Mouse (Mus musculus) stomach, postnatal 0 days (tissue): ENCODE data around the gene Snap47. TPM values are rescaled to one million over a fixed set of nuclear protein-coding genes. Genes with fewer than 3 reads are reported as not detected.
A peak's percentile ranks its signal among the peaks of the same experiment; 100 is the strongest.
"Not testable (repeated sequence)": the region's sequence is repeated elsewhere in the genome, so short reads cannot be mapped to it uniquely, and the experiment has no call there.

Experiments used
- ATAC-seq: fragments of 200-750 bp; cut with Nextera tagmentation; 2 replicates; pipeline ENCODE4 v1.8.0; 2017; ENCODE audit not compliant: low FRiP score, low TSS enrichment
- DNase-seq: peaks from one replicate; pipeline ENCODE4 v3.0.0-alpha.2; 2016; ENCODE audit warnings: low spot score
- H3K27ac ChIP-seq: fragments of 300-500 bp; sonication (generic); replicated peaks from 2 replicates; pipeline ENCODE4 v1.5.1; 2014; ENCODE audit warnings: mild to moderate bottlenecking, control low read depth
- H3K27me3 ChIP-seq: fragments of 300-500 bp; sonication (generic); 2 replicates; pipeline ENCODE4 v1.6.1; 2014; ENCODE audit warnings: low read length; ENCODE audit not compliant: control insufficient read depth, insufficient read depth
- H3K36me3 ChIP-seq: fragments of 300-500 bp; sonication (generic); 2 replicates; pipeline ENCODE4 v1.6.1; 2014; ENCODE audit warnings: low read length, mixed read lengths; ENCODE audit not compliant: control insufficient read depth, insufficient read depth
- H3K4me1 ChIP-seq: fragments of 300-500 bp; sonication (generic); replicated peaks from 2 replicates; pipeline ENCODE4 v1.6.1; 2014; ENCODE audit warnings: antibody characterized with exemption; ENCODE audit not compliant: control insufficient read depth, insufficient read depth
- H3K4me2 ChIP-seq: fragments of 300-500 bp; sonication (generic); replicated peaks from 2 replicates; pipeline ENCODE4 v1.6.1; 2014; ENCODE audit warnings: low read depth, mild to moderate bottlenecking, control low read depth, moderate library complexity
- H3K4me3 ChIP-seq: fragments of 300-500 bp; sonication (generic); 2 replicates; pipeline ENCODE4 v1.5.1; 2014; ENCODE audit warnings: low read depth, low read length, control low read depth
- H3K9ac ChIP-seq: fragments of 300-500 bp; sonication (generic); 2 replicates; pipeline ENCODE4 v1.6.1; 2014; ENCODE audit warnings: mild to moderate bottlenecking, low read length, control low read depth, mixed read lengths
- H3K9me3 ChIP-seq: fragments of 300-500 bp; sonication (generic); 2 replicates; pipeline ENCODE4 v1.6.1; 2016; ENCODE audit warnings: low read length; ENCODE audit not compliant: control insufficient read depth
- CTCF ChIP-seq: IDR thresholded peaks from 2 replicates; pipeline ENCODE4 v1.5.1; 2016; ENCODE audit warnings: antibody characterized with exemption, low read depth, mild to moderate bottlenecking, moderate library complexity
- EP300 ChIP-seq: optimal IDR thresholded peaks from 2 replicates; pipeline ENCODE3; 2016; ENCODE audit warnings: antibody characterized with exemption
- WGBS: fragments of 180-500 bp; shearing (Covaris S2); extraction: QIAGEN DNeasy Blood & Tissue Kit; methylation state at CpG from one replicate; pipeline ENCODE4 v1.1.7; 2014; 5-methylcytosine and 5-hydroxymethylcytosine counted together
- polyA plus RNA-seq: library from polyadenylated mRNA; unstranded; fragments of >200 nt; fragmentation: Nextera tagmentation; extraction: Ambion mirVana; gene quantifications from 2 replicates; pipeline ENCODE4 v1.2.1, GENCODE M21; 2015

Gene Snap47
- polyA plus RNA-seq, 1 experiment from 2014 or later, result 50.6 TPM

DNA sequence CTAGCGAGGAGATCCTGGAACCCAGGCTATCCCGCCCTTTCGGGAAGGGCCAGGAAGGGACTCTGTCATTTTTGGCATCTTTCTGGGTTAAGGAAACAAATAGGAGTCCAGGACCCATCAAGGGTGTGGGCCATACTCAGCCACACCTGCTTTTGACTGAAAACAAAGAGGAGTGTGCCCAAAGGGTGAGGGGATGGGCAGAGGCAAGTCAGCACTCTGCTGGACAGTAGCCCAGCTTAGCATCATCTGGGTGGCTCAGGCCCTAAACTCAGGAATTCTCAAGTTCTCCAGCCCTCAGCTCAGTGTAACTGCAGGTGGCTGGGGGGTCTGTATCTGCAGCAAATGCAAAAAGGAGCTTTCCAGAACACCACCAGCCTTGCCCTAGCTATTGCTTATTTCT is 73.0 kb downstream of the Snap47 start:
- TF ChIP-seq EP300 (no peak), CTCF (no peak)
- Histone ChIP-seq H3K27ac (no peak overlapping the region), H3K4me1 (0 out of 2 replicates have a peak, but pooled peaks cover 2% of the 10 kb centered on the region), H3K4me2 (no peak overlapping the region), H3K4me3 (no peak overlapping the region), H3K9me3 (no peaks in the 10 kb centered on the region), H3K36me3 (no peaks in the 10 kb centered on the region), H3K9ac (no peak overlapping the region), H3K27me3 (no peaks in the 10 kb centered on the region)
- no peak for ATAC-seq
- no peak for DNase-seq
- 74% methylated on average over 3 of the region's 3 CpGs for WGBS

DNA sequence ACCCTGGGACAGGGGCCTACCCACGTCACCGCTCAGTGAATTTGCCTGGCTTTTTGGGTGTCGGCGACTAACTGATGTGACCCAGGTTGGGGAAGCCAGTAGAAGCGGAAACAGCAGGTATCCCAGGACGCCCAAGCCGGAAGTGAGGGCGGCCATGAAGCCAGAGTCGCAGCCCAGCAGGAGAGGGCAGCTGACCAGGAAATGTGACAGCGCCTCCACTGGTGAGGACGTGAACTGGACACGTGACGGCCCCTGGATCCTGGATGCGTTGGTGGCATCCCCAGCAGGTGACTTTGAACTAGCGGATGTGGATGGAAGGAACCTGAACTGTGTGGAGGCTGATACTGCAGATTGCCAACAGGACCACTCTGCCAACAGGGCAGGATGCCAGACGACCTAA is 75.5 kb downstream of the Snap47 start, which contains the start of gene Prss38:
Prss38 (minus strand) TSS at position 183 of the 400 bp plus-strand sequence.
- H3K4me3 ChIP-seq, result no peak within 1 kb of the TSS
- no peaks in the 10 kb centered on the region for H3K36me3 ChIP-seq
- H3K27me3 ChIP-seq, result no peaks in the 10 kb centered on the region
- H3K9me3 ChIP-seq, result no peaks in the 10 kb centered on the region
- 0 out of 2 replicates have a peak, but pooled peaks cover 2% of the 10 kb centered on the region for H3K4me1 ChIP-seq
- DNase-seq (no peak), ATAC-seq (no peak)
- 72% methylated on average over 16 of the region's 16 CpGs for WGBS
- TF ChIP-seq CTCF, result peak; percentile 46
- TF ChIP-seq EP300, result no peak
- H3K9ac ChIP-seq, result no peak within 1 kb of the TSS
- no peak within 1 kb of the TSS for H3K4me2 ChIP-seq
- H3K27ac ChIP-seq, result no peak within 1 kb of the TSS

DNA sequence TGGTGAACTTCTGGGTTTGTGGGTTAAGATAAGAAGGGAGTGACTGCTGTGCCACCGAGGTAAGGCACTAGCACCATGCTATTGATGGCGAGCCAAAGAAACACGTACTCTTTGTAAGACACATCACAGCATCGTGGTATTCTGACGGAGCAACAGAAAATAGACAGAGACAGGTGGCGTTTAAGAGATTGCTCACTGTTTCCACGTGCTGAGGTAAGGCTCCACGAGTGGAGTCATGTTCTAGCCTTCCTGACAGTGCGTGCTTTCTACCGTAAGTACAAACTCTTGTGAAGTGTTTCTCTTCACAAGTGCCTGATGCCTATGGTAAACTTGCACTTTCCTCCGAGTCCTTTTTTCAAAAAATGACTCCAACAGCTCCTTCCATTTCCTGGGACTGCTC is 81.1 kb downstream of the Snap47 start:
- no peak overlapping the region for H3K4me3 ChIP-seq
- H3K27me3 ChIP-seq, result no peaks in the 10 kb centered on the region
- ATAC-seq (no peak), DNase-seq (no peak)
- TF ChIP-seq EP300 (no peak), CTCF (no peak)
- no peak overlapping the region for H3K9ac ChIP-seq
- peaks cover 3% of the 10 kb centered on the region; the same call in 1 of the 2 replicates for H3K4me1 ChIP-seq
- no peaks in the 10 kb centered on the region for H3K36me3 ChIP-seq
- H3K9me3 ChIP-seq, result no peaks in the 10 kb centered on the region
- H3K4me2 ChIP-seq, result no peak overlapping the region
- H3K27ac ChIP-seq, result no peak overlapping the region
- WGBS, result 72% methylated on average over 11 of the region's 11 CpGs

DNA sequence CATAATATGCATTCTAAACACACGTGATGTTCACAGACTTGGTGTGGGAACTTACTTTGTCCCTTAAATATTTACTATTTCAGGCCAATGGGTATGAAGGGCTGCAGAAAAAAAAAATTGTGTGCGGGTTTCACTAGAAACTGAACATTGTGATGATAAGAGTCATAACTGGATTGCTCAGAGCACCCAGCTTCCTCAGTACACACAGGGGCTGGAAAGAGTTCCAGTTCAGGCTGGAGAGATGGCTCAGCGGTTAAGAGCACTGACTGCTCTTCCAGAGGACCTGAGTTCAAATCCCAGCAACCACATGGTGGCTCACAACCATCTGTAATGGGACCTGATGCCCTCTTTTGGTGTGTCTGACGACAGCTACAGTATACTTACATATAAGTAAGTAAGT is 83.0 kb downstream of the Snap47 start:
- 74% methylated on average over 4 of the region's 4 CpGs for WGBS
- not testable (repeated sequence) for H3K4me3 ChIP-seq, H3K4me1 ChIP-seq, ATAC-seq, H3K4me2 ChIP-seq, H3K27me3 ChIP-seq, H3K9ac ChIP-seq, H3K27ac ChIP-seq, H3K36me3 ChIP-seq, H3K9me3 ChIP-seq, DNase-seq

DNA sequence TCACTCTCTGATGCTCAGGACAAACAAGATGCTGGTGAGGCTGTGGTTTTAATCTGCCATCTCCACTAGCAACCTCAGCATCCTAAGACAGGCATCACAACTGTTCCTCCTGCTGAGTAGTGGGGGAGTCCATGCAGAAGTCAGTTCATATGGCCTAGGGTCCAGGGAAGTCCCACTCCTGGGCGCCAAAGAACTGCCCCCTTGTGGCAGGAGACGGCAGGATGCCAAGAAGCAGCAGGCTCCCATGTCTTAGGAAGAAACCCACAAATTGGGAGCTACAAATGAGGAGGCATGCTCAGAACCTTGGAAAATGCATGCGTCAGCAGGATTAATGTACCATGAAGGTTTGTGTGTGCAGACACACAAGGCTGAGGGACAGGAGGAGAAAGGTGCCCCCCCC is 84.4 kb downstream of the Snap47 start:
- DNase-seq (no peak), ATAC-seq (no peak)
- TF ChIP-seq EP300, result no peak
- peak; percentile 62 for TF ChIP-seq CTCF
- WGBS, result 39% methylated on average over 3 of the region's 3 CpGs
- Histone ChIP-seq H3K4me1 (peaks cover 3% of the 10 kb centered on the region; the same call in 1 of the 2 replicates), H3K9me3 (no peaks in the 10 kb centered on the region), H3K4me2 (no peak overlapping the region), H3K9ac (no peak overlapping the region), H3K36me3 (no peaks in the 10 kb centered on the region), H3K27ac (no peak overlapping the region), H3K27me3 (no peaks in the 10 kb centered on the region), H3K4me3 (no peak overlapping the region)

DNA sequence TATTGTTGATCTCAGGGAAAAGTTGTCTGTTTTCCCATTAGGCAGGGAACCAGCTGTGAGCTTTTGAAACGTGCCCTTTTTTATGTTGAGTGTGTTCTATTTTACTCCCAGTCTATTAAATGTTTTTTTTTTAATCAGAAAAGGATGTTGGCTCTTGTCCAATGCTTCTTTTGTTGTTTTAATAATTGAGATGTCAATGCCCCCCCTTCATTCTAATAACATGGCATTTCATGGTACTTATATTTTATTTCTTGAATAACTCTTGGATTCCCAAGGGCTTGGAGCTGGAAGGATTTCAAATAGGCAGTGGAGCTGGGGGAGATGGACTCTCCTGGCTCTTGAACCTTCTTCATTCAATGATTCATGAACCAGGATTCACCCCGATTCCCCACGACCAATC is 85.0 kb downstream of the Snap47 start:
- H3K4me3 ChIP-seq, result no peak overlapping the region
- H3K27me3 ChIP-seq, result no peaks in the 10 kb centered on the region
- H3K9me3 ChIP-seq, result no peaks in the 10 kb centered on the region
- H3K4me2 ChIP-seq, result no peak overlapping the region
- H3K36me3 ChIP-seq, result no peaks in the 10 kb centered on the region
- no peak overlapping the region for H3K27ac ChIP-seq
- H3K9ac ChIP-seq, result no peak overlapping the region
- TF ChIP-seq EP300 (no peak), CTCF (no peak)
- H3K4me1 ChIP-seq, result peaks cover 3% of the 10 kb centered on the region; the same call in 1 of the 2 replicates
- ATAC-seq (no peak), DNase-seq (no peak)
- WGBS, result 54% methylated on average over 3 of the region's 3 CpGs
